Mouse (Mus musculus) spleen, adult 2 months (tissue): Measurements from ENCODE around the gene Arid5a.

Experiments used
- CTCF ChIP-seq: fragments of 200-500 bp; IDR thresholded peaks from 2 replicates; pipeline ENCODE4 v1.5.1; 2011; ENCODE audit warnings: mild to moderate bottlenecking, inconsistent platforms; ENCODE audit not compliant: insufficient read depth, insufficient read length, insufficient replicate concordance; ENCODE audit errors: extremely low read depth
- POLR2A ChIP-seq: fragments of 200-500 bp; IDR thresholded peaks from 2 replicates; pipeline ENCODE4 v1.6.1; 2011; ENCODE audit warnings: low read depth, low read length, inconsistent platforms

GRCm38 (mm10) chr1:36272546-36272945 lies 35.0 kb upstream of the Arid5a start:
- TF ChIP-seq POLR2A: peak; percentile 11; the same call in 1 of the 2 replicates
- TF ChIP-seq CTCF: no peak
